Mouse (Mus musculus): ENCODE measurements around the gene Gm3183. TPM values are rescaled to one million over a fixed set of nuclear protein-coding genes. Genes with fewer than 3 reads are reported as not detected.

Gene Gm3183
- not detected in 2 replicates for polyA plus RNA-seq (2012; rRNA removed)

GRCm38 (mm10) chr5:94865136-94865535 is at the start of gene Gm3183:
Gene Gm3183, plus strand, starts transcription at chr5:94865436.

Other genes starting within 250 kb of the Gm3183 start
- gene Gm3147, start 249.1 kb upstream of the Gm3183 start, polyA plus RNA-seq (2012; rRNA removed) = not detected in 2 replicates
- not detected in 2 replicates for gene Gm6509, start 241.5 kb upstream of the Gm3183 start, polyA plus RNA-seq (2012; rRNA removed)
- gene Gm6205, start 217.1 kb upstream of the Gm3183 start, polyA plus RNA-seq (2012; rRNA removed) = not detected in 2 replicates
- not detected in 2 replicates for gene Gm6367, start 123.2 kb downstream of the Gm3183 start, polyA plus RNA-seq (2012; rRNA removed)
- gene Gm7942, start 241.5 kb downstream of the Gm3183 start, polyA plus RNA-seq (2012; rRNA removed) = not detected in 2 replicates